Mouse (Mus musculus) limb, embryonic 15.5 days (tissue): ENCODE results near the gene Gpr179. TPM values are rescaled to one million over a fixed set of nuclear protein-coding genes. Genes with fewer than 3 reads are reported as not detected.
A peak's percentile ranks its signal among the peaks of the same experiment; 100 is the strongest.
"Not testable (repeated sequence)": the region's sequence is repeated elsewhere in the genome, so short reads cannot be mapped to it uniquely, and the experiment has no call there.

ENCODE experiments used
- ATAC-seq: fragments of 200-750 bp; cut with Nextera tagmentation; 2 replicates; pipeline ENCODE4 v1.8.0; 2017; ENCODE audit warnings: low read depth, moderate TSS enrichment; ENCODE audit not compliant: insufficient number of reproducible peaks, low FRiP score, low TSS enrichment
- H3K27ac ChIP-seq: fragments of 300-500 bp; sonication (generic); 2 replicates; pipeline ENCODE4 v1.5.1; 2015; ENCODE audit warnings: moderate library complexity, mild to moderate bottlenecking, inconsistent platforms
- H3K27me3 ChIP-seq: fragments of 300-500 bp; sonication (generic); 2 replicates; pipeline ENCODE4 v1.6.1; 2015; ENCODE audit warnings: inconsistent platforms
- H3K36me3 ChIP-seq: fragments of 300-500 bp; sonication (generic); 2 replicates; pipeline ENCODE4 v1.6.1; 2015; ENCODE audit warnings: inconsistent platforms
- H3K4me1 ChIP-seq: fragments of 300-500 bp; sonication (generic); 2 replicates; pipeline ENCODE4 v1.6.1; 2015; ENCODE audit warnings: inconsistent platforms
- H3K4me2 ChIP-seq: fragments of 300-500 bp; sonication (generic); 2 replicates; pipeline ENCODE4 v1.6.1; 2015; ENCODE audit warnings: mild to moderate bottlenecking, inconsistent platforms
- H3K4me3 ChIP-seq: fragments of 300-500 bp; sonication (generic); 2 replicates; pipeline ENCODE4 v1.5.1; 2015; ENCODE audit warnings: mild to moderate bottlenecking, inconsistent platforms
- H3K9ac ChIP-seq: fragments of 300-500 bp; sonication (generic); 2 replicates; pipeline ENCODE4 v1.6.1; 2015; ENCODE audit warnings: inconsistent platforms
- H3K9me3 ChIP-seq: fragments of 300-500 bp; sonication (generic); 2 replicates; pipeline ENCODE4 v1.6.1; 2016; ENCODE audit warnings: inconsistent platforms
- WGBS: fragments of 180-500 bp; shearing (Covaris S2); methylation state at CpG from one replicate; pipeline ENCODE4 v1.1.7; 2015; 5-methylcytosine and 5-hydroxymethylcytosine counted together
- polyA plus RNA-seq: library from polyadenylated mRNA; unstranded; fragments of >200 nt; fragmentation: Nextera tagmentation; extraction: Ambion mirVana; gene quantifications from 2 replicates; pipeline ENCODE4 v1.2.1, GENCODE M21; 2015

Gene Gpr179
- polyA plus RNA-seq, 1 experiment from 2014 or later: 0.10 TPM

DNA sequence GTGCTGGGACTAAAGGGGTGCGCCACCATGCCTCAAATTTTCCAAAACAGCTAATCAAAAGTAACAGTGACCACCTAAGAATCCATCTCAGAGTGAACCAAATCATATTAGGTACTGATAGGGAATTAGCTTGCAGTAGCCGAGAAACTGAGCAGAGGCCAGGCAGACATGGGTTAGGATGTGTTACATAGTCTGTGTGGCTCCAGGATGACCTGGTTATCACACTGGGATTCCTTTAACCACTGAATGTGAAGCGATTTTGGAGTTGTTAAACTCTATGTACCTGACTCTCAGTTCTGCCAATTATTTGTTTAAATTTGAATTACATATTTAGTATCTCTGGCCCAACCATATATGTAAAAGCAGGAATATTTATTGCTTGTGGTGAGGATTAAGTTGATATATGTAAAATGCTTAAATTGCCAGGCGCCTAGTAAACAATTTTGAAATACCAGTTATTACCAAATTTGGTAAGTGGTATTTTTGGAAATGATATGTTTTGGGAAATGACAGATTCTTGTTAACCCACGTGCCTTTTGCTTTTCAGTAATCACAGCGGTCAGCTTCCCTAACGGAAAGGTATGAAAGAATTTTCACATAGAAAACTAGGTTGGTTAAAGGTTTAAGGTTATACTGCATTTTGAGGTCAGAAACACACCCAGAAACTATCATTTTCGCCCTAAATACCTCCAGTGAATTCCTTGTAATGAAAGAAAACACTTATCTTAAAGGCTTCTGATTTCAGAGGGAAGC, 37.0 kb downstream of the Gpr179 start:
- Histone ChIP-seq H3K4me2 (peak overlapping the region; percentile 43), H3K9me3 (no peaks in the 10 kb centered on the region), H3K27ac (peak overlapping the region; percentile 67), H3K9ac (no peak overlapping the region), H3K27me3 (no peaks in the 10 kb centered on the region), H3K4me1 (peaks cover 22% of the 10 kb centered on the region), H3K36me3 (no peaks in the 10 kb centered on the region; the same call in 1 of the 2 replicates), H3K4me3 (peak overlapping the region; percentile 50)
- ATAC-seq: no peak
- 42% methylated on average over 8 of the region's 8 CpGs for WGBS

DNA sequence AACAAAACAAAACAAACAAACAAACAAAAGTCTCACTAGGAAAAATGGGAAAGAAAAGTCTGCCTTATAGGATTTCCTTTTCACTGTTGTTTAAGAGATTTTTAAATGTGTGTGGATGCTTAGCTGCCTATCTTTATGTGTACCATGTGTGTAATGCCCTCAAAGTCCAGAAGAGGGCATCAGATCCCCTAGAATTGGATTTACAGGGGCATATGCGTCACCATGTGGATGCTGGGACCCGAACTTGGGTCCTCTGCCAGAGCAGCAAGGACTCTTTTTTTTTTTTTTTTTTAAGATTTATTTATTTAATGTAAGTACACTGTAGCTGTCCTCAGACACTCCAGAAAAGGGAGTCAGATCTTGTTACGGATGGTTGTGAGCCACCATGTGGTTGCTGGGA, 37.8 kb downstream of the Gpr179 start:
- Histone ChIP-seq H3K4me1 (peaks cover 30% of the 10 kb centered on the region), H3K9ac (no peak overlapping the region), H3K36me3 (no peaks in the 10 kb centered on the region; the same call in 1 of the 2 replicates), H3K4me2 (no peak overlapping the region), H3K27me3 (no peaks in the 10 kb centered on the region), H3K4me3 (no peak overlapping the region), H3K9me3 (no peaks in the 10 kb centered on the region), H3K27ac (no peak overlapping the region)
- 94% methylated on average over 3 of the region's 3 CpGs for WGBS
- ATAC-seq: no peak

GRCm38 (mm10) chr11:97312871-97313270, 39.0 kb downstream of the Gpr179 start:
- WGBS: 79% methylated on average over 1 of the region's 1 CpGs
- H3K9me3 ChIP-seq, H3K9ac ChIP-seq, H3K4me2 ChIP-seq, H3K36me3 ChIP-seq, H3K27ac ChIP-seq, ATAC-seq, H3K27me3 ChIP-seq, H3K4me3 ChIP-seq: not testable (repeated sequence)
- H3K4me1 ChIP-seq: peaks cover 31% of the 10 kb centered on the region

DNA sequence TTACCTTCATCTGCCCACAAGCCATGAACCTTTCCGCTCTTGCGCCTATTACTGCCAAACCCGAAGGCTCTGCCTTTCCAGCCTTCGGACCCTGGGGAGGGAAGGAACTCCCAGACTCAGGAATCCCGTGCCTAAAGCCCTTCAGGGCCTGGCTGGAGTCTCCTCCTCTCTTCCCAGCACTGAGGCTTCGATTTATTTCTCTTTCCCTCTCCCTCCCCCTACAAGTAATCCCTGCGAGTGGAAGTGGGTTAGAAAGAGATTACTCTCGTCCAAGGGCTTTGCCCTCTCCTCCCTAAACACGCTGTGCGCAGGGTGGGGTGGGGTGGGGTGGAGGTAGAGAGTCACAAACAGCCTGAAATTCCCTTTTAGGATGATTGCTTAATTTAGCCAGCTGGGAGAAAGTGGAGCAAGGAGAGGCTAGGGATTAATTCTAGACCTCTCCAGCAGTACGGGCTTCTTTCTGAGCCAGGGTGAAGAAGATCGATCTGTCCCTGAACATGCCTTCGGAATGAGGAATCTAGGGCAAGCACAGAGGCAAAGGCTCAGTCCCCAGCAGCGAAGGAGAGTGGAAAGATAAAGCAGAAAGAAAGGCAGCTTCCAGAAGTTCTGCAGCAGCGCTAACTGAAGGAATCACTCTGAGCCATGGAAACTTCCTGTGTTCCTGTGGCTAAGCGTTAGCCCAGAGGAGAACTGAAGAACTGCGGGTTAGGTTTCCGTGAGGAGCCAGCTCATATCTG, 40.8 kb downstream of the Gpr179 start:
- Histone ChIP-seq H3K4me2 (peak overlapping the region; percentile 73), H3K36me3 (no peaks in the 10 kb centered on the region), H3K9me3 (no peaks in the 10 kb centered on the region), H3K4me3 (peak overlapping the region; percentile 27), H3K27me3 (no peaks in the 10 kb centered on the region), H3K9ac (peak overlapping the region; percentile 10; the same call in 1 of the 2 replicates), H3K4me1 (peaks cover 24% of the 10 kb centered on the region), H3K27ac (peak overlapping the region; percentile 81)
- WGBS: 3% methylated on average over 18 of the region's 18 CpGs
- ATAC-seq: no peak

GRCm38 (mm10) chr11:97309911-97310571, 41.8 kb downstream of the Gpr179 start:
- Histone ChIP-seq H3K4me3 (peak overlapping the region; percentile 44), H3K4me2 (peak overlapping the region; percentile 73), H3K9me3 (no peaks in the 10 kb centered on the region), H3K27me3 (no peaks in the 10 kb centered on the region), H3K27ac (peak overlapping the region; percentile 87), H3K36me3 (no peaks in the 10 kb centered on the region), H3K9ac (peak overlapping the region; percentile 29), H3K4me1 (peaks cover 24% of the 10 kb centered on the region)
- ATAC-seq: peak; percentile 70; the same call in 1 of the 2 replicates
- under 1% methylated on average over 25 of the region's 25 CpGs for WGBS

DNA sequence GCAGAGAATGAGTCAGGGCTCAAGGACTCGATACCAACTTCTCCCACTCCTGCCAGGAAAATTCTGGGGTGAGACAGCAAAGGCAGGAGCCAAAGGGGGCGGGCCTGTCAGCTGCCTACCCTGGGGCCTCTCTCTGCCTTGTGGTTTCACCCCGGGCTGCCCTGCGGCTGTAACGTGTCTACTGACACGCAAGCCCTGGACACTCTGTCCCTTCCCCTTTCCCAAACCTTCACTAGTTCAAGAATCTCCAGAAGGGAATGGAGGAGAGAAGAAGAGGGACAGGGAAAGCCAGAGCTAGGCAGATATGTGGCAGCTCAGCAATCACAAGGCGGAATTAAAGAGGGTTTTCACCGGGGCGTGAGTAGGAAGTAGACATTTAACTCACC, 42.4 kb downstream of the Gpr179 start:
- Histone ChIP-seq H3K36me3 (no peaks in the 10 kb centered on the region), H3K9ac (peak overlapping the region; percentile 29; the same call in 1 of the 2 replicates), H3K9me3 (no peaks in the 10 kb centered on the region), H3K27ac (peak overlapping the region; percentile 87), H3K4me3 (peak overlapping the region; percentile 44), H3K4me2 (peak overlapping the region; percentile 73), H3K4me1 (peaks cover 24% of the 10 kb centered on the region), H3K27me3 (no peaks in the 10 kb centered on the region)
- peak; percentile 77; the same call in 1 of the 2 replicates for ATAC-seq
- 2% methylated on average over 9 of the region's 9 CpGs for WGBS

DNA sequence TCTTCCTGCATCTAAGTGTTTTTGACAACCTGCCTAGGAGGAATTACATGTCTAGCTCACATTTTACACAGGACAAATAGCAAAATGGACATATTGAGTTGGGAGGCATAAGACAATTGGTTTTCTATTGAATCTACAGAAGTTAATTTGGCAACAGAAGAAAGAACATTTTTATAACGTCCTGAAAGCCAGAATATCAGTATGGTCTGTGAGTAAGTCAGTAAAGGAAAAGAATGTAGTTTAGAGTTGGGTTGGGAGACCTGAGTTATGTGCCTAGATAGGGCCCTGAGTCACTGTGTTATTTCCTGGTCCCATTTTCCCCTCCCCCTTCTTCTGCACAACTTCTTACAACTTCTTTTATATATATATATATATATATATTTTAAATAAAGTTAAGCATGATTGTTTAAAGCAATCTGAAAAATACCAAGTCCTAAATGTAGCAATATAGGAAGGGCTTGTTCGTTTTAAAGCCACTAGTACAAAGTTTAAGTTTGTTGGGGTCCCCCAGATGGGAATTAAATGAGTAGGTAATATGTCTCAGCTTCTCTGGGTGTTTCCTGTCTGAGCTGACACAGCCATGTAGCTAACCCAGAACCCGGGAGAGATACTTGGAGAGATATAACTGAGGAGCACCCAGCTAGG, 42.9 kb downstream of the Gpr179 start:
- Histone ChIP-seq H3K27ac (peak overlapping the region; percentile 87), H3K4me1 (peaks cover 24% of the 10 kb centered on the region), H3K9ac (no peak overlapping the region), H3K27me3 (no peaks in the 10 kb centered on the region), H3K9me3 (no peaks in the 10 kb centered on the region), H3K36me3 (no peaks in the 10 kb centered on the region), H3K4me2 (peak overlapping the region; percentile 73), H3K4me3 (peak overlapping the region; percentile 44)
- 30% methylated on average over 3 of the region's 3 CpGs for WGBS
- ATAC-seq: no peak; the same call in 1 of the 2 replicates

GRCm38 (mm10) chr11:97307294-97308069, 44.4 kb downstream of the Gpr179 start:
- Histone ChIP-seq H3K27me3 (no peaks in the 10 kb centered on the region), H3K9me3 (no peaks in the 10 kb centered on the region), H3K4me3 (no peak overlapping the region), H3K9ac (no peak overlapping the region), H3K4me1 (peaks cover 27% of the 10 kb centered on the region), H3K4me2 (no peak overlapping the region), H3K36me3 (no peaks in the 10 kb centered on the region), H3K27ac (0 out of 2 replicates have a peak overlapping the region, but pooled peaks have one; percentile 29)
- no peak for ATAC-seq
- WGBS: 90% methylated on average over 11 of the region's 11 CpGs

DNA sequence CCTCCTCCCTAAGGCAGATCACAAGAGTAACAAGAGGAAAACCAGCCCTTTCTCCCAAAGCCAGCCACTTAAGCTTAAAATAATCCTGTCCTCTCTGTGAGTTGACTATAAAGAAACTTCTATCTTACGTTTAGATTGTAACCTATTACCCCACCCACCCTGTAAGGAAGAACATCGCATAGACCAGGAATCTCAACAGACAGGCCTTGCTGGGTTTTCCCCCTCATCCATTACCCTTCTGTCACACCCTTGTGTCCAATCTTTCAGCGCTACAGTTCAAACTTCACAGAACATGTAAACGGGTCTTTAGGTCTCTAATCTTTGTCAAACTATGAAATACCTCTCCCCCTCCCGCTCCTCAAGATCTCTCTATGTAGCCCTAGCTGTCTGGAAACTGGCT, 47.2 kb downstream of the Gpr179 start:
- Histone ChIP-seq H3K4me2 (no peak overlapping the region), H3K4me1 (peaks cover 9% of the 10 kb centered on the region), H3K4me3 (no peak overlapping the region), H3K9ac (no peak overlapping the region), H3K36me3 (no peaks in the 10 kb centered on the region), H3K9me3 (no peaks in the 10 kb centered on the region), H3K27ac (peak overlapping the region; percentile 47; the same call in 1 of the 2 replicates), H3K27me3 (no peaks in the 10 kb centered on the region)
- no peak for ATAC-seq
- 64% methylated on average over 5 of the region's 5 CpGs for WGBS

GRCm38 (mm10) chr11:97302231-97302781, 49.6 kb downstream of the Gpr179 start:
- Histone ChIP-seq H3K4me3 (no peak overlapping the region), H3K36me3 (no peaks in the 10 kb centered on the region), H3K4me1 (0 out of 2 replicates have a peak, but pooled peaks cover 4% of the 10 kb centered on the region), H3K4me2 (no peak overlapping the region), H3K9ac (no peak overlapping the region), H3K27ac (peak overlapping the region; percentile 72), H3K27me3 (no peaks in the 10 kb centered on the region), H3K9me3 (no peaks in the 10 kb centered on the region)
- no peak for ATAC-seq
- WGBS: 26% methylated on average over 7 of the region's 7 CpGs
